Mouse (Mus musculus) lung, postnatal 14 days (tissue): ENCODE measurements around the gene Gm572.

Experiments
- DNase-seq: peaks from one replicate; pipeline ENCODE4 v3.0.0; 2021

Gene Gm572

GRCm38 (mm10) chr4:148667006-148667755 is 24.1 kb downstream of the Gm572 start:
- DNase-seq: no peak

GRCm38 (mm10) chr4:148671230-148671947 is 28.3 kb downstream of the Gm572 start:
- no peak for DNase-seq

DNA sequence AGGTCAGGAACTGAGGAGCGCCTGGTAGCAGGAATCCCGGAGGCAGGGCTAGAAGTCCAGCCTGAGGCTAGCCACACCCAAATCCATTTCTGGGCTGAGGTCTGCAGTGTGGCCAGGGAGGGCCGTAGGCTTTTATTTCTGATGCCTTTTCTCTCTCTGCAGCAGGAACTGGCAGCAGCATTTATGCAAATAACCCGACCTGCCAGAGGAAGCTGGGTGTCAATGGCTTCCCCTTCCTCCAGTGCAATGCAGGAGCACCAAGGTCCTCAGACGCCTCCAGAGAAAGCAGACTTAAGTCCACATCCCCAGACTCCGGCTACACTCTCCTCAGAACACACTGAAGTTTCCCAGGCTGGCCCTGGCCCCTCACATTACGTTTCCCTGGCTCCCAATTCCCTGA is 31.9 kb downstream of the Gm572 start:
- no peak for DNase-seq

DNA sequence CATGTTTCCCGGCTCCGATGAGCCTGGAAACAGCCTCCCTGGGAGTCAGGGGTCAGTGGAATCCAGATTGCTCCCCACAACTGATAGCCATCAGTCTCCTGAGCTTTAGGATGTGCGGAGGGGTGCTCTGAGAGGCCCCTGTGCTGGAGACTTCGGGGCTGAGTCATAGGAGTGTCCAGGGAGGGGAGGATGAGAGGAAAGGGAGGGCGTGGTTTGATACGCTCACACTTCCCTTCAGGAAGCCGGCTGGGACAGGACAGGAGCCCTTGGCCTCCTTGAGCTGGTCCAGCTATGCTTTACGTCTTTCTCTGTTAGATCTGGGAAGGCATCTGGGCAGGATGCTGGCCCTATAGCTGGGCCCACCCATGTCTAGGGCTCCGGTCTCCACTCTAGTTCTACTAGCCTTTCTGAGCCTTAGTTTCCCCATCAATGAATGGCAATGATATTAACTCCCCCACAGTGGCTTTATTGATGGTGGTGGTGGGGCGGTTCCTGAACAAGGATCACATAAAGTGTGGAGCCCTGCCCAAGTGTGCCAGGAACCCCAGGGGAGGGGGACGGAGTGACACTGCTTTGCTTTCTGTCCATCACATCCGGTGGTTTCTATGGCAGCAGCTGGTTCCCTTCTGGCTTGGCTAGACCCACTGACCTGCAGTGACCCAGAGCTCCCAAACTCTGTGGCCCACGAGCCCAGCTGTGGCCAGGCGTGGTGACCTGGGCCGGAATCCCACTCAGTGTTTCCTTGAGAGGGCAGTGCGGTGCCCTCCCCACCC is 33.3 kb downstream of the Gm572 start:
- peak; percentile 57 for DNase-seq

- DNase-seq: no peak
Observed at GRCm38 (mm10) chr4:148676961-148677637, 34.0 kb downstream of the Gm572 start.

- DNase-seq: no peak
Observed at GRCm38 (mm10) chr4:148678105-148678504, 35.0 kb downstream of the Gm572 start.

DNA sequence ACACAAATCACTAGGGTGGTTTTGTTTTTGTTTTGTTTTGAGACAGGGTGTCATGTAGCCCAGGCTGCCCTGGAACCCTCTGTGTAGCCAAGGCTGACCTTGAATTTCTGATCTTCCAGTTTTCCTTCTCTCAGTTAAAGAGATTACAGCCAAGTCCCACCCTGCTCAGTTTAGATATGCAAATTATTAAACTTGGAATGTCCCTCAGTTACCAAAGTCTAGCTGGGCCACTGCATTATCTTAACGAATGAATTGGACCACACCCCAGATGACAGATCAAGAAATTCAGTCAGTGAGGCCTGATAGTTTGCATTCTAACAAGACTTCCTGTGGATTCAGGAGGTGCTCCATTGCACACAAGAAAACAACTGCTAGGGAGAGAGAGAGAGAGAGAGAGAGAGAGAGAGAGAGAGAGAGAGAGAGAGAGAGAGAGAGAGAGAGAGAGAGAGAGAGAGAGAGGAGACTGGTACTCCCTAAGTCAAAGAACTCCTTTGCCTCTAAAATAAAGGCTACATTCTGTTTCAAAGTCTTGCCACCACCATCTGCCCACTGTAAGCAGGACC is 37.5 kb downstream of the Gm572 start:
- DNase-seq: no peak

GRCm38 (mm10) chr4:148681429-148681828 is 38.3 kb downstream of the Gm572 start:
- peak; percentile 79 for DNase-seq

- no peak for DNase-seq
Observed at GRCm38 (mm10) chr4:148682961-148683360, 39.8 kb downstream of the Gm572 start.

DNA sequence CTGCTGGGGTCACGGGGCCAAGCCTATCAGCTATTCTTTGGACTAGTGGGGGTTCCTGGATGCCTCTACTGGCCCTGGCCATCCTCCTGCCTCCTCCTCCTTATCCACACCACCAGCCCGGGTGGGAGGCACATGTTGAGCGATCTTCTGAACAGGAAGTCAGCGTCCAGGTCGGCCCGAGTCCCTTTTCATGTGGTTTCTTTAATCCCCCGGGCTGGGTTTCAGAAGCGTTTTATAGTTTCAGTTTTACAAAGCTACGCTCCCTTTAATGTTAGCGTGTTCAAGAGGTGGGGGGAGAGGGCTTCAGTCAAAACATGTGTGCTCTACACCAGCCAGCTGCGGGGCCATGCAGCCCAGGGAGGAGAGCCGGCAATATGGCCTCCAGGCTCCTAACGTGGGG is 40.4 kb downstream of the Gm572 start:
- no peak for DNase-seq

DNA sequence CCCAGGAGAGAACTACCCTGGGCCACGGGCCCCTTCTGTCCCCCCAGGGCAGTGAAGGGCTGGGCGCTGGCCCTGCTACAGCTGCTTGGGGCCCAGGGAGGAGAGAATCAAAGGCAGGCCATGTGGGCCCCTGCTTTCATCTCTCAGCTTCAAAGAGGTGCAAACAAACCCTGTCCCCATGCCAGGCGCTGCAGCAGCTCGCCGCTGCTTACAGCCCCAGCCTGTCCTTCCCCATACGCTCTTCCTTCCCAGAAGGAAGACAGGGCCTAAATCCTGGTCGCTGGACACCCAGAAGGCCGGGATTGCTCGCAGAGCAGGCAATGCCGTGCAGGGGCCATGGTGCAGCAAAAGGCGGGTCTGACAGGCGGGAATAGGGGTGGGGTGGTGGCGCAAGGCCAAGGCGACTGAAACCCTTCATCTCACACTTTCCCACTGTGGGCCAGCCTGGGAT is 43.4 kb downstream of the Gm572 start:
- no peak for DNase-seq

- no peak for DNase-seq
Observed at GRCm38 (mm10) chr4:148688091-148688490, 45.0 kb downstream of the Gm572 start.

DNA sequence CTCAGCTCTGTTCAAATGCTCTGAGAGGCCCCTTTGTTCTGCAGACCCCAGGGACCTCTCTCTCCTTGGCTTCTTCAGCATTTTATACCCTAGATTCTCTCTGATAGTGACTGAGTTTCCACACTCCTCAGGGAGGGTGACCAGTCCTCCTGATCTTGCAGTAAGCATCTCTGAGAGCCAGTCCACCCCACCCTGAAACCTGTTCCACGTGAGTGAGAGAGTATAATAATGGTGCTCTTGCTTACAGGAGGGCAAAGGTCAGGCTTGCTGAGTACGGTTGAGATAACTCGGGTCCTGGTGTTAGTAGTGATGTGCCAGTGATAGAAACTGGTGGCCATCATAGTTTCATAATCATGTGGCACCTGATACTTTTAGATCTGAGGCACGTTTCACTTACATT is 48.1 kb downstream of the Gm572 start:
- no peak for DNase-seq

- no peak for DNase-seq
Observed at GRCm38 (mm10) chr4:148693417-148693959, 50.4 kb downstream of the Gm572 start.

- DNase-seq: peak; percentile 76
Observed at GRCm38 (mm10) chr4:148704756-148705155, 61.6 kb downstream of the Gm572 start.

DNA sequence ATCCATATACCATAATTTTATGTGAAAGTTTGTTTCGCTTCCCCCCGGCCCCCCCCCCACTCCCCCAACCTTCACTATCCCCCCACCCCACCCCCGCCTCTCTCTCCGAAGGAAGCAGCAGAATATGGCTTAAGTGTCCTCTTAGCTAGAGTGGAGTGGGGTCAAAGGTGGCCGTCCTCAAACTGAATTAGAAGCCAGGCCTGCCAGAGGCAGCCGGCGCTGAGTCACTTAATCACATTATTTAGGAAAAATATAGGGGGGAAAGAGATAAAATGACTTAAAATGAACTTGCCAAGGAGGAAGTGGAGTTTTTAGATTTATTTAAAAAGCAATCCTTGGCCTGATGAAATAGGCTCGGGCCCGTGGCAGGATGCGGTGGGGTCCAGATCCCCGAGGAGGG is 65.7 kb downstream of the Gm572 start:
- DNase-seq: no peak

- DNase-seq: no peak
Observed at GRCm38 (mm10) chr4:148710446-148710845, 67.3 kb downstream of the Gm572 start.

- no peak for DNase-seq
Observed at GRCm38 (mm10) chr4:148711323-148711722, 68.2 kb downstream of the Gm572 start.

DNA sequence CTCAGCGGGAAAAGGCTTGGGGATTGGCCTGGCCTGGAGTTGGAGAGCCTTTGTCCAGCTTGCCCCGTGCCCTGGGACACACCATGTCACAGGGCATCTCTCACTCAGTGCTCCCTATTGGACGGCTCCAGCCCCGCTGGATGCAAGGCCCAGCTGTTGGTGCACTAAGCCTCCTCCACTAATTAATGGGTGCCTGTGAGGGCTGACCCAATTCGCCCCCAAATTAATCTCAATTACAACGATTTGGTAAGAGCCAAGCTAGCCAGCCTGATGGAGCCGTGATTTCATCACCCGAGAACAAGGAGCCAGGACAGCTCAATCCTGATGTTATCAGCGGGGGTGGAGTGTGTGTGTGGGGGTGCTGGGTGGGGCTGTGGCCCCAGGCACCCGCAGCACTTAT is 69.5 kb downstream of the Gm572 start:
- no peak for DNase-seq

GRCm38 (mm10) chr4:148714064-148714463 is 70.9 kb downstream of the Gm572 start:
- DNase-seq: no peak

GRCm38 (mm10) chr4:148714739-148715138 is 71.6 kb downstream of the Gm572 start:
- no peak for DNase-seq

DNA sequence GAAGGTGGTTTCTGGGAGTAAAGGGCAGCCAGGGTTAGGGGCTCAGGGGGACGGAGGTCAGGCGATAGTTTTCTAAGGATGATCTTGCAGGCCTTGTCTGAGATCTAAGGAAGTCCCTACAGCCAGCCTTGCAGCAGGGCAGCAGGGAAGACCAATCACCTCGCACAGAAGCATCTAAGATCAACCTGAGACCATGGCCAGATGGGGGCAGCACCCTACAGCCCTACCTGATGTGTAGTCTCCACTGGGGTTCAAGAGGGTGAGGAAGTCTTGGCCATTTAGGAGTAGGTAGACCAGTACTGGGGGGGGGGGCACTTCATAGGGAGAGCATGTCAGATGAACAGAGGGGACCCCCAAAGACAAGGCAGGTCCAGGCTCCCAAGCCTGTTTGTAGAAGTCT is 72.3 kb downstream of the Gm572 start:
- DNase-seq: peak; percentile 7
